Mouse (Mus musculus) G1E (cell line): ENCODE measurements around the gene Cdhr5.

Experiments used
- CTCF ChIP-seq: IDR thresholded peaks from 2 replicates; pipeline ENCODE4 v1.5.1; 2012; ENCODE audit warnings: low read depth, low read length, inconsistent platforms, mixed read lengths
- GATA1 ChIP-seq: IDR thresholded peaks from 2 replicates; pipeline ENCODE4 v1.6.1; 2012; ENCODE audit warnings: borderline replicate concordance, low read length, inconsistent platforms, mixed read lengths
- POLR2AphosphoS5 ChIP-seq: IDR thresholded peaks from 2 replicates; pipeline ENCODE4 v1.6.1; 2012; ENCODE audit warnings: low read depth, low read length, inconsistent platforms; ENCODE audit not compliant: insufficient replicate concordance
- TAL1 ChIP-seq: conservative IDR thresholded peaks from 2 replicates; pipeline ENCODE4 v1.6.1; 2012; ENCODE audit warnings: low read depth, low read length, inconsistent platforms, mixed read lengths

- TF ChIP-seq POLR2AphosphoS5 (no peak), CTCF (no peak), TAL1 (no peak), GATA1 (no peak)
Observed at GRCm38 (mm10) chr7:141315974-141316373, 39.4 kb upstream of the Cdhr5 start.
